Mouse (Mus musculus) forebrain, embryonic 16.5 days (tissue): ENCODE measurements around the gene Stat4. TPM values are rescaled to one million over a fixed set of nuclear protein-coding genes. Genes with fewer than 3 reads are reported as not detected.

Experiments
- ATAC-seq: fragments of 200-750 bp; cut with Nextera tagmentation; 2 replicates; pipeline ENCODE4 v1.8.0; 2017; ENCODE audit warnings: mild to moderate bottlenecking, moderate library complexity
- H3K27ac ChIP-seq: fragments of 300-500 bp; sonication (generic); 2 replicates; pipeline ENCODE4 v1.5.1; 2014; ENCODE audit warnings: low read length, control low read depth
- H3K27me3 ChIP-seq: fragments of 300-500 bp; sonication (generic); replicated peaks from 2 replicates; pipeline ENCODE4 v1.6.1; 2014; ENCODE audit warnings: low read length; ENCODE audit not compliant: control insufficient read depth, insufficient read depth
- H3K36me3 ChIP-seq: fragments of 300-500 bp; sonication (generic); 2 replicates; pipeline ENCODE4 v1.6.1; 2014; ENCODE audit not compliant: control insufficient read depth, insufficient read depth
- H3K4me1 ChIP-seq: fragments of 300-500 bp; sonication (generic); replicated peaks from 2 replicates; pipeline ENCODE4 v1.6.1; 2014; ENCODE audit warnings: low read length; ENCODE audit not compliant: control insufficient read depth, insufficient read depth
- H3K4me2 ChIP-seq: fragments of 300-500 bp; sonication (generic); 2 replicates; pipeline ENCODE4 v1.6.1; 2014; ENCODE audit warnings: mild to moderate bottlenecking, low read length, control low read depth
- H3K4me3 ChIP-seq: fragments of 300-500 bp; sonication (generic); replicated peaks from 2 replicates; pipeline ENCODE4 v1.5.1; 2014; ENCODE audit warnings: mild to moderate bottlenecking, low read length, control low read depth
- H3K9ac ChIP-seq: fragments of 300-500 bp; sonication (generic); replicated peaks from 2 replicates; pipeline ENCODE4 v1.6.1; 2014; ENCODE audit warnings: low read depth, low read length, control low read depth
- H3K9me3 ChIP-seq: fragments of 300-500 bp; sonication (generic); 2 replicates; pipeline ENCODE4 v1.6.1; 2016; ENCODE audit warnings: low read length; ENCODE audit not compliant: control insufficient read depth
- WGBS: fragments of 180-500 bp; shearing (Covaris S2); extraction: QIAGEN DNeasy Blood & Tissue Kit; methylation state at CpG from one replicate; pipeline ENCODE4 v1.1.7; 2014; 5-methylcytosine and 5-hydroxymethylcytosine counted together
- polyA plus RNA-seq: library from polyadenylated mRNA; unstranded; fragments of >200 nt; fragmentation: Nextera tagmentation; extraction: Ambion mirVana; gene quantifications from 2 replicates; pipeline ENCODE4 v1.2.1, GENCODE M21; 2015

Gene Stat4
- polyA plus RNA-seq, 1 experiment from 2014 or later, result 0.46 TPM

- H3K4me1 ChIP-seq, result peaks cover 10% of the 10 kb centered on the region
- H3K4me2 ChIP-seq, result no peak overlapping the region
- H3K27ac ChIP-seq, result no peak overlapping the region
- ATAC-seq, result no peak
- no peaks in the 10 kb centered on the region for H3K27me3 ChIP-seq
- H3K9me3 ChIP-seq, result no peaks in the 10 kb centered on the region
- no peak overlapping the region for H3K9ac ChIP-seq
- no peaks in the 10 kb centered on the region for H3K36me3 ChIP-seq
- no peak overlapping the region for H3K4me3 ChIP-seq
- WGBS, result 86% methylated on average over 3 of the region's 3 CpGs
These were observed 134.1 kb downstream of the Stat4 start for GRCm38 (mm10) chr1:52121052-52121451.

- H3K27ac ChIP-seq, result no peak overlapping the region
- H3K4me3 ChIP-seq, result no peak overlapping the region
- 71% methylated on average over 3 of the region's 3 CpGs for WGBS
- H3K27me3 ChIP-seq, result no peaks in the 10 kb centered on the region
- H3K4me1 ChIP-seq, result peaks cover 5% of the 10 kb centered on the region
- no peak for ATAC-seq
- no peaks in the 10 kb centered on the region for H3K9me3 ChIP-seq
- no peak overlapping the region for H3K4me2 ChIP-seq
- no peak overlapping the region for H3K9ac ChIP-seq
- no peaks in the 10 kb centered on the region for H3K36me3 ChIP-seq
These were observed 137.9 kb downstream of the Stat4 start for GRCm38 (mm10) chr1:52124818-52125217.

- Histone ChIP-seq H3K9me3 (no peaks in the 10 kb centered on the region), H3K27me3 (no peaks in the 10 kb centered on the region), H3K36me3 (no peaks in the 10 kb centered on the region), H3K9ac (no peak overlapping the region), H3K4me2 (no peak overlapping the region), H3K4me3 (no peak overlapping the region), H3K4me1 (no peaks in the 10 kb centered on the region), H3K27ac (no peak overlapping the region)
- ATAC-seq, result no peak
- WGBS, result 89% methylated on average over 6 of the region's 6 CpGs
These were observed 140.4 kb downstream of the Stat4 start for GRCm38 (mm10) chr1:52127350-52127749.

- H3K9me3 ChIP-seq, result no peaks in the 10 kb centered on the region
- WGBS, result 72% methylated on average over 6 of the region's 6 CpGs
- no peak for ATAC-seq
These were observed 142.8 kb downstream of the Stat4 start for GRCm38 (mm10) chr1:52129794-52130193.

GRCm38 (mm10) chr1:52131787-52132377 lies 144.9 kb downstream of the Stat4 start:
- Histone ChIP-seq H3K27me3 (no peaks in the 10 kb centered on the region), H3K27ac (no peak overlapping the region), H3K4me2 (no peak overlapping the region), H3K9me3 (no peaks in the 10 kb centered on the region), H3K4me3 (no peak overlapping the region), H3K4me1 (no peaks in the 10 kb centered on the region), H3K9ac (no peak overlapping the region), H3K36me3 (no peaks in the 10 kb centered on the region)
- 82% methylated on average over 11 of the region's 11 CpGs for WGBS
- ATAC-seq, result no peak

More at GRCm38 (mm10) chr1:52129794-52130193, 142.8 kb downstream of the Stat4 start:
- H3K27ac ChIP-seq, result no peak overlapping the region
- H3K36me3 ChIP-seq, result no peaks in the 10 kb centered on the region
- no peak overlapping the region for H3K4me2 ChIP-seq
- H3K27me3 ChIP-seq, result no peaks in the 10 kb centered on the region
- H3K4me1 ChIP-seq, result no peaks in the 10 kb centered on the region
- no peak overlapping the region for H3K9ac ChIP-seq
- H3K4me3 ChIP-seq, result no peak overlapping the region

- Histone ChIP-seq H3K4me3 (no peak overlapping the region), H3K9me3 (no peaks in the 10 kb centered on the region), H3K27me3 (no peaks in the 10 kb centered on the region), H3K4me2 (no peak overlapping the region), H3K9ac (no peak overlapping the region), H3K36me3 (no peaks in the 10 kb centered on the region), H3K27ac (no peak overlapping the region), H3K4me1 (no peaks in the 10 kb centered on the region)
- no peak for ATAC-seq
- 82% methylated on average over 8 of the region's 8 CpGs for WGBS
These were observed 146.3 kb downstream of the Stat4 start for GRCm38 (mm10) chr1:52133254-52133653.

- Histone ChIP-seq H3K4me1 (no peaks in the 10 kb centered on the region), H3K9ac (no peak overlapping the region), H3K36me3 (no peaks in the 10 kb centered on the region), H3K9me3 (no peaks in the 10 kb centered on the region), H3K4me2 (no peak overlapping the region), H3K4me3 (no peak overlapping the region), H3K27me3 (no peaks in the 10 kb centered on the region), H3K27ac (no peak overlapping the region)
- ATAC-seq, result no peak
- WGBS, result 84% methylated on average over 16 of the region's 16 CpGs
These were observed 150.3 kb downstream of the Stat4 start for GRCm38 (mm10) chr1:52137292-52137691.

- ATAC-seq, result no peak
- Histone ChIP-seq H3K27me3 (no peaks in the 10 kb centered on the region), H3K9me3 (no peaks in the 10 kb centered on the region), H3K4me2 (no peak overlapping the region), H3K27ac (no peak overlapping the region), H3K36me3 (no peaks in the 10 kb centered on the region), H3K4me3 (no peak overlapping the region), H3K9ac (no peak overlapping the region), H3K4me1 (no peaks in the 10 kb centered on the region)
- 82% methylated on average over 9 of the region's 9 CpGs for WGBS
These were observed 153.6 kb downstream of the Stat4 start for GRCm38 (mm10) chr1:52140534-52140933.

GRCm38 (mm10) chr1:52141482-52141881 lies 154.5 kb downstream of the Stat4 start:
- H3K9me3 ChIP-seq, result no peaks in the 10 kb centered on the region
- H3K27me3 ChIP-seq, result no peaks in the 10 kb centered on the region
- no peaks in the 10 kb centered on the region for H3K36me3 ChIP-seq
- ATAC-seq, result no peak
- H3K4me2 ChIP-seq, result no peak overlapping the region
- no peak overlapping the region for H3K9ac ChIP-seq
- H3K27ac ChIP-seq, result no peak overlapping the region
- WGBS, result 71% methylated on average over 3 of the region's 3 CpGs
- H3K4me3 ChIP-seq, result no peak overlapping the region
- no peaks in the 10 kb centered on the region for H3K4me1 ChIP-seq

GRCm38 (mm10) chr1:52142117-52142516 lies 155.2 kb downstream of the Stat4 start:
- H3K4me3 ChIP-seq, result no peak overlapping the region
- H3K4me2 ChIP-seq, result no peak overlapping the region
- H3K4me1 ChIP-seq, result no peaks in the 10 kb centered on the region
- H3K27me3 ChIP-seq, result no peaks in the 10 kb centered on the region
- H3K27ac ChIP-seq, result no peak overlapping the region
- 79% methylated on average over 4 of the region's 4 CpGs for WGBS
- H3K36me3 ChIP-seq, result no peaks in the 10 kb centered on the region
- ATAC-seq, result no peak
- no peak overlapping the region for H3K9ac ChIP-seq
- no peaks in the 10 kb centered on the region for H3K9me3 ChIP-seq
